Mouse (Mus musculus): ENCODE measurements around the gene Serp2. TPM values are rescaled to one million over a fixed set of nuclear protein-coding genes. Genes with fewer than 3 reads are reported as not detected.

Gene Serp2
- polyA plus RNA-seq, 1 experiment from 2014 or later, result 14.6 TPM

DNA sequence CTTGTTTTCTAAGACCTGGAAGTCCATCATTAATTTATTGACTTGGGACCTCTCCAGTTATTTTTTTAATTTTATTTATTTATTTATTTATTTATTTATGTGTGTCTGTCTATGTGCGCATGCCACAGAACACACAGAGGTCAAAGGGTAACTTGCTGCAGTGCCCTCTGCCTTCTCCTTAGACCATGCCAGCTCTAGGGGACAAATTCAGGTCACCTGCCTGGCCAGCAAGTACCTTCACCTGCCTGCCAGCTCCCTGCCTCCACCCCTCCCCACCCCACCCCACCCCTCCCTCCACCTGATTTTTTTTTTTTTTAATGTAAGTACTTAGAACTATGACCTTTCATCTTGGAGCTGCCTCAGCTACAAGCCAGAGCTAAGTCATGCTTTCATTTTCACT lies 73.0 kb downstream of the Serp2 start:
- Histone ChIP-seq H3K36me3 (no peaks in the 10 kb centered on the region), H3K4me3 (no peak overlapping the region), H3K4me2 (no peak overlapping the region), H3K9me3 (no peaks in the 10 kb centered on the region), H3K9ac (no peak overlapping the region), H3K27ac (no peak overlapping the region), H3K4me1 (peaks cover 22% of the 10 kb centered on the region), H3K27me3 (no peaks in the 10 kb centered on the region)
- ATAC-seq (ENCODE audit: insufficient number of reproducible peaks, insufficient read depth, low FRiP score, low TSS enrichment, low read depth), result no peak
- 90% methylated on average over 1 of the region's 1 CpGs for WGBS

Other genes starting within 250 kb of the Serp2 start
- gene Tsc22d1, start 141.9 kb downstream of the Serp2 start, polyA plus RNA-seq (2015; fragmentation: Nextera tagmentation; extraction: Ambion mirVana), result 501 and 535 TPM in 2 replicates